Mouse (Mus musculus) MEL (cell line): ENCODE results near the gene Tex2. TPM values are rescaled to one million over a fixed set of nuclear protein-coding genes. Genes with fewer than 3 reads are reported as not detected.

Experiments
- DNase-seq: peaks from one replicate; pipeline ENCODE4 v3.0.0; 2011; ENCODE audit warnings: low read depth, low spot score
- H3K27ac ChIP-seq: 2 replicates; pipeline ENCODE4 v1.5.1; 2012; ENCODE audit warnings: low read depth, mild to moderate bottlenecking, control low read depth, low read length, moderate library complexity; ENCODE audit not compliant: control insufficient read depth
- H3K27me3 ChIP-seq, 2 experiments: fragments of 150-350 bp in 1 of 2; sonication (generic) in 1 of 2; 2 replicates each; pipeline ENCODE4 v1.6.1; 2012; ENCODE audit warnings: low read length in 2 of 2, mild to moderate bottlenecking in 2 of 2, improper control_type of control experiment in 1 of 2, moderate library complexity in 1 of 2; ENCODE audit not compliant: insufficient read depth in 2 of 2, control insufficient read depth in 1 of 2
- H3K36me3 ChIP-seq, 2 experiments: 2 replicates each; pipeline ENCODE4 v1.6.1; 2012 to 2014; ENCODE audit warnings: low read length in 2 of 2, improper control_type of control experiment in 1 of 2, inconsistent platforms in 1 of 2, mild to moderate bottlenecking in 1 of 2; ENCODE audit not compliant: insufficient read depth in 2 of 2, control insufficient read depth in 1 of 2
- H3K4me1 ChIP-seq, 2 experiments: fragments of 150-350 bp in 1 of 2; sonication (generic) in 1 of 2; 2 replicates each; pipeline ENCODE4 v1.6.1; 2012; ENCODE audit warnings: low read length in 2 of 2, improper control_type of control experiment in 1 of 2, mild to moderate bottlenecking in 1 of 2; ENCODE audit not compliant: insufficient read depth in 2 of 2, control insufficient read depth in 1 of 2
- H3K4me3 ChIP-seq, 2 experiments: fragments of 150-350 bp in 1 of 2; sonication (generic) in 1 of 2; 2 replicates each; pipeline ENCODE4 v1.5.1; 2012; ENCODE audit warnings: low read depth in 2 of 2, low read length in 2 of 2, mild to moderate bottlenecking in 2 of 2, moderate library complexity in 2 of 2, control low read depth in 1 of 2, improper control_type of control experiment in 1 of 2; ENCODE audit not compliant: control insufficient read depth in 1 of 2, insufficient read depth in 1 of 2
- H3K79me2 ChIP-seq: 2 replicates; pipeline ENCODE4 v1.6.1; 2012; ENCODE audit warnings: mild to moderate bottlenecking, low read length, moderate library complexity; ENCODE audit not compliant: control insufficient read depth, poor library complexity, insufficient read depth
- H3K9ac ChIP-seq: 2 replicates; pipeline ENCODE4 v1.6.1; 2012; ENCODE audit warnings: low read depth, mild to moderate bottlenecking, control low read depth, low read length, moderate library complexity; ENCODE audit not compliant: control insufficient read depth, poor library complexity, severe bottlenecking
- H3K9me3 ChIP-seq: fragments of 150-350 bp; sonication (generic); replicated peaks from 2 replicates; pipeline ENCODE4 v1.6.1; 2012; ENCODE audit warnings: mild to moderate bottlenecking, low read length, improper control_type of control experiment, moderate library complexity; ENCODE audit not compliant: insufficient read depth
- CHD2 ChIP-seq: IDR thresholded peaks from 2 replicates; pipeline ENCODE4 v1.6.1; 2011; ENCODE audit warnings: low read length, improper control_type of control experiment
- CTCF ChIP-seq, 3 experiments: IDR thresholded peaks in 2 of 3; conservative IDR thresholded peaks in 1 of 3; 2 replicates each; pipeline ENCODE4 v1.5.1; 2011 to 2012; ENCODE audit warnings: low read length in 3 of 3, low read depth in 2 of 3, mild to moderate bottlenecking in 2 of 3, improper control_type of control experiment in 1 of 3, inconsistent platforms in 1 of 3, mixed read lengths in 1 of 3, moderate library complexity in 1 of 3; ENCODE audit not compliant: control insufficient read depth in 1 of 3, insufficient read depth in 1 of 3, poor library complexity in 1 of 3, severe bottlenecking in 1 of 3
- ELF1 ChIP-seq: IDR thresholded peaks from 2 replicates; pipeline ENCODE4 v1.6.1; 2014; ENCODE audit warnings: low read depth, mild to moderate bottlenecking, inconsistent platforms, low read length, improper control_type of control experiment, moderate library complexity
- ETS1 ChIP-seq: IDR thresholded peaks from 2 replicates; pipeline ENCODE4 v1.6.1; 2012; ENCODE audit warnings: low read depth, mild to moderate bottlenecking, inconsistent platforms, low read length, improper control_type of control experiment, moderate library complexity
- GABPA ChIP-seq: IDR thresholded peaks from 2 replicates; pipeline ENCODE4 v1.6.1; 2012; ENCODE audit warnings: low read depth, mild to moderate bottlenecking, inconsistent platforms, low read length, improper control_type of control experiment, moderate library complexity
- GATA1 ChIP-seq: IDR thresholded peaks from 2 replicates; pipeline ENCODE4 v1.6.1; 2011; ENCODE audit warnings: low read depth, low read length, improper control_type of control experiment
- HCFC1 ChIP-seq: IDR thresholded peaks from 2 replicates; pipeline ENCODE4 v1.6.1; 2012; ENCODE audit warnings: low read depth, mild to moderate bottlenecking, inconsistent platforms, low read length, improper control_type of control experiment, moderate library complexity
- JUND ChIP-seq: IDR thresholded peaks from 2 replicates; pipeline ENCODE4 v1.6.1; 2011; ENCODE audit warnings: low read depth, mild to moderate bottlenecking, improper control_type of control experiment, low read length
- KAT2A ChIP-seq: conservative IDR thresholded peaks from 2 replicates; pipeline ENCODE4 v1.6.1; 2012; ENCODE audit warnings: low read depth, low read length, improper control_type of control experiment, inconsistent platforms
- MXI1 ChIP-seq: IDR thresholded peaks from 2 replicates; pipeline ENCODE4 v1.6.1; 2011; ENCODE audit warnings: mild to moderate bottlenecking, low read depth, low read length, improper control_type of control experiment
- NRF1 ChIP-seq: IDR thresholded peaks from 2 replicates; pipeline ENCODE4 v1.6.1; 2014; ENCODE audit warnings: low read depth, mild to moderate bottlenecking, inconsistent platforms, low read length, improper control_type of control experiment, moderate library complexity; ENCODE audit not compliant: poor library complexity, insufficient read depth, severe bottlenecking
- POLR2A ChIP-seq, 2 experiments: IDR thresholded peaks; 2 replicates each; pipeline ENCODE4 v1.6.1; 2011 to 2012; ENCODE audit warnings: low read length in 2 of 2, mild to moderate bottlenecking in 2 of 2, control low read depth in 1 of 2, improper control_type of control experiment in 1 of 2, low read depth in 1 of 2, moderate library complexity in 1 of 2; ENCODE audit not compliant: control insufficient read depth in 1 of 2, insufficient read depth in 1 of 2, poor library complexity in 1 of 2
- POLR2AphosphoS5 ChIP-seq: IDR thresholded peaks from 2 replicates; pipeline ENCODE4 v1.6.1; 2012; ENCODE audit warnings: low read depth, borderline replicate concordance, mild to moderate bottlenecking, inconsistent platforms, low read length, moderate library complexity, mixed read lengths
- RCOR1 ChIP-seq: IDR thresholded peaks from 2 replicates; pipeline ENCODE4 v1.6.1; 2012; ENCODE audit warnings: low read depth, mild to moderate bottlenecking, inconsistent platforms, low read length, improper control_type of control experiment
- SIN3A ChIP-seq: IDR thresholded peaks from 2 replicates; pipeline ENCODE4 v1.6.1; 2012; ENCODE audit warnings: low read length, improper control_type of control experiment, inconsistent platforms
- TBP ChIP-seq: IDR thresholded peaks from 2 replicates; pipeline ENCODE4 v1.8.0; 2011; ENCODE audit warnings: low read depth, low read length, improper control_type of control experiment
- UBTF ChIP-seq: IDR thresholded peaks from 2 replicates; pipeline ENCODE4 v1.6.1; 2012; ENCODE audit warnings: low read depth, mild to moderate bottlenecking, inconsistent platforms, low read length, improper control_type of control experiment, moderate library complexity, borderline replicate concordance; ENCODE audit not compliant: insufficient read depth
- USF1 ChIP-seq: IDR thresholded peaks from 2 replicates; pipeline ENCODE4 v1.6.1; 2014; ENCODE audit warnings: low read depth, mild to moderate bottlenecking, inconsistent platforms, low read length, improper control_type of control experiment, moderate library complexity
- ZC3H11A ChIP-seq: IDR thresholded peaks from 2 replicates; pipeline ENCODE4 v1.6.1; 2012; ENCODE audit warnings: low read depth, mild to moderate bottlenecking, inconsistent platforms, low read length, improper control_type of control experiment
- ZKSCAN1 ChIP-seq: IDR thresholded peaks from 2 replicates; pipeline ENCODE4 v1.6.1; 2012; ENCODE audit warnings: low read depth, mild to moderate bottlenecking, inconsistent platforms, low read length, improper control_type of control experiment, moderate library complexity
- ZNF384 ChIP-seq: IDR thresholded peaks from 2 replicates; pipeline ENCODE4 v1.6.1; 2012; ENCODE audit warnings: low read depth, mild to moderate bottlenecking, inconsistent platforms, low read length, improper control_type of control experiment
- polyA plus RNA-seq, 2 experiments: library from polyadenylated mRNA; stranded (reverse) in 1 of 2; unstranded in 1 of 2; fragments of >175 nt in 1 of 2; fragments of >200 nt in 1 of 2; gene quantifications; 2 replicates each; pipeline versions ENCODE4 v1.2.1 to v1.2.4; 2012; ENCODE audit warnings: low replicate concordance in 2 of 2, low read depth in 1 of 2; ENCODE audit not compliant: insufficient read length in 2 of 2, insufficient read depth in 1 of 2, missing spikeins in 1 of 2
- total RNA-seq: library from RNA; depleted of rRNA; stranded (reverse); fragments of 300-350 nt; gene quantifications from 2 replicates; pipeline ENCODE4 v1.2.3, GENCODE M21; 2012

Gene Tex2
- total and polyA plus RNA-seq, 3 experiments: 13.7 to 24.8 TPM; not detected in 1

DNA sequence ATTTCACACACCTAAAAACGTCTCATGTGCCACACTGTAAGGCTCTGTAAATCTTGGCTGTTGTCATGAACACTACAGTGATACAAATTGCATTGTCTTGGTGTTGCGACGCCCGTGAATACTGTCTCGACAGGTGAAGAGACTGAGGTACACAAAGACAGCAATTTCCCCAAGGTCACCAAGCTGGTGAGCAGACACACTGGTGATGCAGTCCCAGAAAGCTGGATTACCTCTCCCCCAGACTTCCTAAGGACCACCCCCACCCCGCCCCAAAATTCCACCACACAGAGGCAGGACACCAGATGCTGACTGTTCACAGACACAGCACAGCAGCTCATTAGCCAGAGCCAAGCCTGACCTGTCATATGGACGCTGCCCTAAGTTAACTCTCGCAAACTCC is 3.5 kb downstream of the Tex2 start:
- Histone ChIP-seq H3K4me1 (peaks cover 7 to 17% of the 10 kb centered on the region in 2 experiments), H3K9ac (no peak overlapping the region), H3K36me3 (peaks cover 0 to 15% of the 10 kb centered on the region in 2 experiments; a peak in 2 of 4 replicates), H3K79me2 (peaks cover 47% of the 10 kb centered on the region), H3K27ac (no peak overlapping the region), H3K27me3 (no peaks in the 10 kb centered on the region), H3K9me3 (no peaks in the 10 kb centered on the region), H3K4me3 (no peak overlapping the region)
- DNase-seq: no peak
- TF ChIP-seq UBTF (no peak), HCFC1 (no peak), ZC3H11A (no peak), USF1 (no peak), GABPA (no peak), GATA1 (no peak), JUND (no peak), ZKSCAN1 (no peak), CHD2 (no peak), CTCF (IDR thresholded peaks at IDR 0.05 in 2 of 3, conservative IDR thresholded peaks at IDR 0.05 in 1 of 3; ENCODE audit: control insufficient read depth in 1 of 3, insufficient read depth in 1 of 3, low read depth in 2 of 3, low read length in 3 of 3, poor library complexity in 1 of 3, severe bottlenecking in 1 of 3) (no peak), NRF1 (no peak), POLR2AphosphoS5 (no peak), ELF1 (no peak), SIN3A (no peak), MXI1 (no peak), ZNF384 (no peak), ETS1 (no peak), POLR2A (IDR thresholded peaks at IDR 0.05; ENCODE audit: control insufficient read depth in 1 of 2, insufficient read depth in 1 of 2, low read depth in 1 of 2, low read length in 2 of 2, poor library complexity in 1 of 2) (no peak), TBP (no peak)

DNA sequence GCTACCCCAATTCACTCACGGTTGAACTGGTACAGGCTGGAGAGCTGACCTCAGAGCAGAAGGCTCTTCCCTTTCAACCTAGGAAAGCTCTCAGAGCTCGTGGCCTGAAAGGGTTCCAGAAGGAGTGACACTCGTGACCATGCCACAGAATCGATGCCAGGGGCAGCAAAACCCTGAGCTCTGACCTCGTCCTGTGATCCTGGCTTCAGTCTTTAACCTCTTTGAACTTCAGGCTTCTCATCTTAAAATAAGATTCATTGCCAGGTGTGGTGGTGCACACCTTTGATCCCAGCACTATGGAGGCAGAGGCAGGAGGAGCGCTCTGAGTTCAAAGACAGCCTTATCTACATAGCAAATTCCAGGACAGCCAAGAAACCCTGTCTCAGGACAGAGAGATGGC is 5.9 kb downstream of the Tex2 start:
- Histone ChIP-seq H3K27ac (no peak overlapping the region), H3K9me3 (no peaks in the 10 kb centered on the region), H3K9ac (no peak overlapping the region), H3K36me3 (peaks cover 2 to 11% of the 10 kb centered on the region in 2 experiments; a peak in 3 of 4 replicates), H3K79me2 (peaks cover 43% of the 10 kb centered on the region), H3K4me3 (no peak overlapping the region), H3K4me1 (peaks cover 4 to 10% of the 10 kb centered on the region in 2 experiments), H3K27me3 (no peaks in the 10 kb centered on the region)
- no peak for TF ChIP-seq ZKSCAN1
- TF ChIP-seq RCOR1: no peak
- no peak for TF ChIP-seq POLR2A (IDR thresholded peaks at IDR 0.05; ENCODE audit: control insufficient read depth in 1 of 2, insufficient read depth in 1 of 2, low read depth in 1 of 2, low read length in 2 of 2, poor library complexity in 1 of 2)
- TF ChIP-seq KAT2A: no peak
- TF ChIP-seq MXI1: no peak
- no peak for DNase-seq
